Mouse (Mus musculus): Measurements from ENCODE around the gene Zswim3. TPM values are rescaled to one million over a fixed set of nuclear protein-coding genes. Genes with fewer than 3 reads are reported as not detected.

The Zswim3 gene
- 1.9 and 2.1 TPM in 2 replicates for polyA plus RNA-seq (2012; rRNA removed; ENCODE audit: low replicate concordance)

GRCm38 (mm10) chr2:164804533-164805331, at the start of gene Zswim3, which contains the start of gene Acot8:
Gene Zswim3 (plus strand): TSS chr2:164805098.
Gene Acot8 (minus strand): TSS chr2:164804882.

DNA sequence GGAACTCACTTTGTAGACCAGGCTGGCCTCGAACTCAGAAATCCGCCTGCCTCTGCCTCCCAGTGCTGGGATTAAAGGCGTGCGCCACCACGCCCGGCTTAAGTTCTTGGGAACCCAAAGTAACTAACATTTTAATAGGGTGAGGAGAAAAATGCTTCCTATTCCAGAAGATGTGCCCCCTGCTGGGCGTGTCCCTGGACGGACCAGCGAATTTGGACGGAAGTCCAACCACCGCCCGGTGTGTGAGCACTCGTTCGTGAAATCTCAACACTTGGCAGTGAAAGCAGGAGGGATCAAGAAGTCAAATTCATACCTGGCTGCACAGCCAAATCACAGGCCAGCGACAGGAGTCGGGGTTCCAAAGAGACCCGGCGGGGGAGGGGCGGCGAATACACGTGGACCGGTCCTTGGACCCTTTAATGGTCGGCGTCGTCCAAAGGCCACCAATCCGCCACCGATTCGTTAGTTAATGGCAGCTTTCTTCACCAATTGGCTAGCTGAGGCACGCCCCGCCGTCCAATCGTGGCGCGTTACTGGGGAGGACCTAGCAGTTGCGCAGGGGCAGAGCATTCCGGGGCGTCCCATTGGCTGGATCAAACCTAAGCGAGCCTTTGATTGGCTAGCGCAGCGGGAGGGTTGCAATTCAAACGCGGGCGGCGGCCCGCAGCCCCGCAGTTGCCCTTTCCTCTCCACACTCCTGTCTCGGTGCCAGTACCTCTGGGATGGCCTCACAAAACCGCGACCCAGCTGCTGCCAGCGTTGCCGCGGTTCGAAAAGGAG, 35.5 kb upstream of the Zswim3 start, which contains the start of gene Ube2c:
TSS of gene Ube2c (plus strand) at position 641 of the 780 bp plus-strand sequence.

GRCm38 (mm10) chr2:164779481-164780086, 25.3 kb upstream of the Zswim3 start, which contains the start of gene Tnnc2:
Gene Tnnc2 (minus strand): TSS chr2:164779967.

GRCm38 (mm10) chr2:164785481-164786387, 19.2 kb upstream of the Zswim3 start, which contains the start of gene Snx21:
Gene Snx21 (plus strand): TSS chr2:164785823.

DNA sequence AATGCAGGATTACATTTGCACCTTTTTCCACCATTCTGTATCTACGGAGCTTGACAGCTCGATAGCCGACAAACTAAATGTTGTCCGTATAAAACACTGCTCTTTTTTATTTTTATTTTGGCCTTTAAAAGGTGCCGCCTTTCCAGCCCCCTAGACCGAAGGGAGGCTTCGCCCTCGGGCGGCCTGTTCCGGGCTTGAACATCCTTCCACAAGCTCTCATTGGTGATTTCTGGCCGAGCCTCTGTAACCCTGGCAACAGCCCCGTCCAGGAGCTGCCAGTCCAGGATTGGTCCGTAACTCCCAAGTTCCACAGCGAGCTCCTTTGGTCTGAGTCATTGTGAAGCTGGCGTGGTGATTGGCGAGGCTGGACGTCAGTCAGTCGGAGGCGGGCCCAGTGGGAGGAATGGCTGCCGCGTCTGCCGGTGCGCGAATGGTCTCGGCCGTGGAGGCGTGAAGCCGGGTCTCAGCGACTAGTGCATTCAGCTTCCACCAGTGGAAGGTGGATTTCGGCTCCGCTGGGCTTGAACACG, 17.8 kb downstream of the Zswim3 start, which contains the start of gene Zswim1:
TSS of gene Zswim1 (plus strand) at position 51 of the 530 bp plus-strand sequence.

GRCm38 (mm10) chr2:164828437-164828836, 23.5 kb downstream of the Zswim3 start, which contains the start of gene Spata25:
Gene Spata25 (minus strand): TSS chr2:164828537.

GRCm38 (mm10) chr2:164832748-164833301, 27.9 kb downstream of the Zswim3 start, which contains the start of gene Ctsa:
Gene Ctsa (plus strand): TSS chr2:164832873.

DNA sequence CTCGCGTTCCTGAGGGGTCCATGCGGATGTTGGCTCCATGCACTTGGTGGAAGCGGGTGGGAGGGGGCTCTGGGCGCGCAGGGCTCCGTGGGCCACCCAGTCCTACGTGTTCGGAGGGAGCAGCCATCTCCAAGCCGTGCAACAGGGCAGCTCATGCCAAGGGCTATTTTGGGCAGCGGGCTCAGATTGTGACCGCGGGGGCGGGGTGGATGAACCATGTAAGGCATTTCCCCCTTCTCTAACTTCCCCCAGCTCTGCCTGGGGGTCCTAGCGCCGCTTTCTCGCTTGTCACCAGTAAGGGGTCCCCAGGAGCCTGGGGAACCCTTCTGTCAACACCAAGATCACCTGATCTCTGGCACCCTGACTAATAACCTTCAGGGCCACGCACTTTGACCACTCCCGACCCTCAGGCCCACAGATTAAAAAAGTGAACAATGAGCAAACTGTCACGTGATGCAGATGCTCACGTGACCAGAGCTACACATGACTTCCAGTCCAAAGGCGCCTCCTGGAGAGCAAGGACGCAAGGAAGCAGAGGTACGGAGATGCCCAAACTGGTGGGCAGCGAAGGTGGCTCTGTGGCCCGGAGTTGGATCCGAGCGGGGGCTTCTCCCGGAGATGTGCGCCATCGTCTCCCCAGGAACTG, 28.5 kb downstream of the Zswim3 start, which contains the start of gene Neurl2:
TSS of gene Neurl2 (minus strand) at position 143 of the 646 bp plus-strand sequence.

GRCm38 (mm10) chr2:164857101-164857821, 52.4 kb downstream of the Zswim3 start, which contains the start of gene Pltp:
Gene Pltp (minus strand): TSS chr2:164857711.

Other genes with a start within 250 kb of the Zswim3 start
- 2.4 and 68.3 TPM in 2 replicates for gene Wfdc2, start 242.7 kb upstream of the Zswim3 start, polyA plus RNA-seq (2012; rRNA removed; ENCODE audit: low replicate concordance)
- gene Spint3, start 231.6 kb upstream of the Zswim3 start, polyA plus RNA-seq (2012; rRNA removed; ENCODE audit: low replicate concordance): not detected in 2 replicates
- gene Wfdc6a, start 219.7 kb upstream of the Zswim3 start, polyA plus RNA-seq (2012; rRNA removed; ENCODE audit: low replicate concordance): not detected in 2 replicates
- gene Eppin, start 211.5 kb upstream of the Zswim3 start, polyA plus RNA-seq (2012; rRNA removed; ENCODE audit: low replicate concordance): not detected in 2 replicates
- gene Wfdc6b, start 191.6 kb upstream of the Zswim3 start, polyA plus RNA-seq (2012; rRNA removed; ENCODE audit: low replicate concordance): not detected in 2 replicates
- not detected in 2 replicates for gene Wfdc8, start 191.5 kb upstream of the Zswim3 start, polyA plus RNA-seq (2012; rRNA removed; ENCODE audit: low replicate concordance)
- gene Wfdc16, start 166.3 kb upstream of the Zswim3 start, polyA plus RNA-seq (2012; rRNA removed; ENCODE audit: low replicate concordance): 0.16 TPM in 1 of 2 replicates, not detected in the other
- gene Wfdc10, start 149.1 kb upstream of the Zswim3 start, polyA plus RNA-seq (2012; rRNA removed; ENCODE audit: low replicate concordance): 1.1 and 3.7 TPM in 2 replicates
- gene Wfdc9, start 148.5 kb upstream of the Zswim3 start, polyA plus RNA-seq (2012; rRNA removed; ENCODE audit: low replicate concordance): not detected in 2 replicates
- not detected in 2 replicates for gene Wfdc11, start 131.0 kb upstream of the Zswim3 start, polyA plus RNA-seq (2012; rRNA removed; ENCODE audit: low replicate concordance)
- gene Wfdc13, start 120.0 kb upstream of the Zswim3 start, polyA plus RNA-seq (2012; rRNA removed; ENCODE audit: low replicate concordance): 0.08 TPM in 1 of 2 replicates, not detected in the other
- gene Spint4, start 106.6 kb upstream of the Zswim3 start, polyA plus RNA-seq (2012; rRNA removed; ENCODE audit: low replicate concordance): not detected in 2 replicates
- not detected in 2 replicates for gene Spint5, start 89.8 kb upstream of the Zswim3 start, polyA plus RNA-seq (2012; rRNA removed; ENCODE audit: low replicate concordance)
- 1.2 TPM in 1 of 2 replicates, not detected in the other for gene Wfdc3, start 59.2 kb upstream of the Zswim3 start, polyA plus RNA-seq (2012; rRNA removed; ENCODE audit: low replicate concordance)
- 23.0 and 61.4 TPM in 2 replicates for gene Dnttip1, start 59.1 kb upstream of the Zswim3 start, polyA plus RNA-seq (2012; rRNA removed; ENCODE audit: low replicate concordance)
- gene Ube2c, start 35.2 kb upstream of the Zswim3 start, polyA plus RNA-seq (2012; rRNA removed; ENCODE audit: low replicate concordance): 68.5 and 95.4 TPM in 2 replicates
- gene Tnnc2, start 25.1 kb upstream of the Zswim3 start, polyA plus RNA-seq (2012; rRNA removed; ENCODE audit: low replicate concordance): not detected in 2 replicates
- 16.0 and 24.1 TPM in 2 replicates for gene Snx21, start 19.3 kb upstream of the Zswim3 start, polyA plus RNA-seq (2012; rRNA removed; ENCODE audit: low replicate concordance)
- gene Acot8, start 216 bp upstream of the Zswim3 start, polyA plus RNA-seq (2012; rRNA removed; ENCODE audit: low replicate concordance): 157 and 164 TPM in 2 replicates
- gene Zswim1, start 17.6 kb downstream of the Zswim3 start, polyA plus RNA-seq (2012; rRNA removed; ENCODE audit: low replicate concordance): 7.2 and 8.6 TPM in 2 replicates
- not detected in 2 replicates for gene Spata25, start 23.4 kb downstream of the Zswim3 start, polyA plus RNA-seq (2012; rRNA removed; ENCODE audit: low replicate concordance)
- 283 and 318 TPM in 2 replicates for gene Ctsa, start 27.8 kb downstream of the Zswim3 start, polyA plus RNA-seq (2012; rRNA removed; ENCODE audit: low replicate concordance)
- gene Neurl2, start 28.4 kb downstream of the Zswim3 start, polyA plus RNA-seq (2012; rRNA removed; ENCODE audit: low replicate concordance): 2.7 and 3.2 TPM in 2 replicates
- gene Pltp, start 52.6 kb downstream of the Zswim3 start, polyA plus RNA-seq (2012; rRNA removed; ENCODE audit: low replicate concordance): 28.5 and 38.0 TPM in 2 replicates
- 29.6 and 30.0 TPM in 2 replicates for gene Pcif1, start 74.2 kb downstream of the Zswim3 start, polyA plus RNA-seq (2012; rRNA removed; ENCODE audit: low replicate concordance)
- 25.0 and 27.2 TPM in 2 replicates for gene Zfp335, start 106.7 kb downstream of the Zswim3 start, polyA plus RNA-seq (2012; rRNA removed; ENCODE audit: low replicate concordance)
- gene Mmp9, start 135.7 kb downstream of the Zswim3 start, polyA plus RNA-seq (2012; rRNA removed; ENCODE audit: low replicate concordance): 7.9 and 23.2 TPM in 2 replicates
- 0.52 and 1.1 TPM in 2 replicates for gene Slc12a5, start 155.7 kb downstream of the Zswim3 start, polyA plus RNA-seq (2012; rRNA removed; ENCODE audit: low replicate concordance)
- 16.9 and 17.2 TPM in 2 replicates for gene Ncoa5, start 229.8 kb downstream of the Zswim3 start, polyA plus RNA-seq (2012; rRNA removed; ENCODE audit: low replicate concordance)

Measured in duodenum, adult 2 months (tissue).